Mouse (Mus musculus) ES-E14 (cell line): ENCODE measurements at regions not wholly inside any gene's neighbourhood (a gene's known extent, or its start where the extent isn't known, plus 50 kb on each side); places are given as distances from the start of the nearest gene placed in this dataset.

Experiments used
- CHD2 ChIP-seq: IDR thresholded peaks from 2 replicates; pipeline ENCODE4 v1.6.1; 2014; ENCODE audit warnings: mild to moderate bottlenecking, low read depth, low read length, inconsistent platforms
- HCFC1 ChIP-seq: IDR thresholded peaks from 2 replicates; pipeline ENCODE4 v1.6.1; 2012; ENCODE audit warnings: low read length, inconsistent platforms, borderline replicate concordance; ENCODE audit not compliant: insufficient read depth
- ZC3H11A ChIP-seq: IDR thresholded peaks from 2 replicates; pipeline ENCODE4 v1.6.1; 2012; ENCODE audit warnings: low read depth, mild to moderate bottlenecking, inconsistent platforms, low read length, borderline replicate concordance
- ZNF384 ChIP-seq: IDR thresholded peaks from 2 replicates; pipeline ENCODE4 v1.6.1; 2012; ENCODE audit warnings: low read depth, low read length, inconsistent platforms

- TF ChIP-seq HCFC1 (no peak), ZC3H11A (no peak), CHD2 (no peak), ZNF384 (no peak)
These were observed 332.1 kb downstream of the Irx1 start for GRCm38 (mm10) chr13:71631447-71631846.
